Mouse (Mus musculus) adrenal gland, adult 2 months (tissue): Measurements from ENCODE around the gene Fam228a. TPM values are rescaled to one million over a fixed set of nuclear protein-coding genes. Genes with fewer than 3 reads are reported as not detected.
"Not testable (repeated sequence)": the region's sequence is repeated elsewhere in the genome, so short reads cannot be mapped to it uniquely, and the experiment has no call there.

Source experiments
- DNase-seq: peaks from one replicate; pipeline ENCODE4 v3.0.0; 2021
- long read RNA-seq: library from polyadenylated mRNA; stranded (forward); transcript quantifications from one replicate; pipeline ENCODE4 v2.0.0, GENCODE M21; 2021
- polyA plus RNA-seq: library from polyadenylated mRNA; depleted of rRNA; stranded (reverse); fragments of >200 nt; gene quantifications from 2 replicates; pipeline ENCODE4 v1.2.3, GENCODE M21; 2012; rRNA removed
- total RNA-seq, 2 experiments: library from RNA; stranded (reverse); gene quantifications; 2 replicates each; pipeline ENCODE4 v1.2.3; 2021

The Fam228a gene
- total RNA-seq (under 1 TPM; 0.12 to 0.35 TPM), polyA plus RNA-seq (0.09 TPM in 1 of 2 replicates, not detected in the other)
- long read RNA-seq = 0 reads

DNA sequence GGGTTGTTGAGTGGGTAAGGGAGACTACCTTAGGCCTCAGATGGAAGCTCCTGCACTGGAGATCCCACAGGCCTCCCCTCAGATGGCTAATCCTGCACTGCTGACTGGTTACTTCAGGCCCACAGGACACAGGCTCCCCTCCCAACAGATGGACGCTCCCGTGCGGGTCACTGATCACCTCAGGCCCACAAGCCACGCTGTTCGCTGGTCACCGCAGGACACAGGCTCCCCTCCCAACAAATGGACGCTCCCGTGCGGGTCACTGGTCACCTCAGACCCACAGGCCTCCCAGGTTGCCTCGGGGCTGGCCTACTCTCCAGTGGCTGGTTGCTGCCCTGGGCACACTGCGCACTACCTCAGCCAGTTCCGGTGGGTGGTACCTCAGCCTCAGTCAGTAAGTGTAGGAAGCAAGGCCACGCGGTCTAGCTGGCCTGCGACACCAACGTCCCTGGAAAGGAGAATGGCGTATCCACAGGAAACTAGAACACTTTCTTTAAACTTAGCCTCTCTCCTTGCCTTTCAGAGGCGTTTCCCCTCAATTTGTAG, at the start of gene Fam228a:
TSS of gene Fam228a (minus strand) at position 400 of the 546 bp plus-strand sequence.
- DNase-seq = no peak

DNA sequence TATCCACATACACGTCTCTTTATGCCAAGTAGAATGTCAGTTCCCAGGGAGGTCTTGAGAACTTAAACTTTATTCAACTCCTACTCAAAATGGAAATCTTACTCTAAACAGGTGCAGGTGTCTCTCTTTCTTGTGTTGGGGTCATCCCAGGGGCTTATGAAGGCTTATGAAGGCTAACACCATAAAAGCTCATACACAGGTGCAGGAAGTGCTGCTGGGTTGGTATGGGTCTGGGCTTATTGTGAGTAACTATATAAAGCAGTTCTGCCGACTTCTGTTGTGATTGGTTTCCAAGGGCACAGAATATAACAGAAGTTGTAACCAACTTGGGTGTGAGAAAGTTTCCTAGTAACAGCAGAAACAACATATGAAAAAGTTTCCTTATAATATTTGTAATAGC, 46.2 kb upstream of the Fam228a start:
- no peak for DNase-seq

DNA sequence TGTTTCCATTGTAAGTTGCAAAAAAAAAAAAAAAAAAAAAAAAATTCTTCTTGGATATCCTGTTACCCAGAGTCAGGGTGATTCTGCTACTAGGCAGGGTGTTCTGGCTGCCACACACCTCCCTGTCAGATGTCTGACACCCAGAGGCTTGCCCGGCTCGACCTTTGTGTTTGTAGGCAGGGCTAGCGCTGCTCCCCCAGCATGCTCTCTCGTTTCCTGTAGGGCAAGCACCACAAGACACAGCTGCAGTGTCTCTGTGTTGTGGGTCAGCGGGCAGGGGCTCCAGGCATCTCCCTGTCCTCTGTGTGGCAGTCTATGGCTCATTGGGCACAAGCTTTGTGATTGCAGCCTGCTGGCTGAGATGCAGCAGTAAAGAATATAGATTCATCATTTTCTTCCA, 45.4 kb upstream of the Fam228a start:
- no peak for DNase-seq

DNA sequence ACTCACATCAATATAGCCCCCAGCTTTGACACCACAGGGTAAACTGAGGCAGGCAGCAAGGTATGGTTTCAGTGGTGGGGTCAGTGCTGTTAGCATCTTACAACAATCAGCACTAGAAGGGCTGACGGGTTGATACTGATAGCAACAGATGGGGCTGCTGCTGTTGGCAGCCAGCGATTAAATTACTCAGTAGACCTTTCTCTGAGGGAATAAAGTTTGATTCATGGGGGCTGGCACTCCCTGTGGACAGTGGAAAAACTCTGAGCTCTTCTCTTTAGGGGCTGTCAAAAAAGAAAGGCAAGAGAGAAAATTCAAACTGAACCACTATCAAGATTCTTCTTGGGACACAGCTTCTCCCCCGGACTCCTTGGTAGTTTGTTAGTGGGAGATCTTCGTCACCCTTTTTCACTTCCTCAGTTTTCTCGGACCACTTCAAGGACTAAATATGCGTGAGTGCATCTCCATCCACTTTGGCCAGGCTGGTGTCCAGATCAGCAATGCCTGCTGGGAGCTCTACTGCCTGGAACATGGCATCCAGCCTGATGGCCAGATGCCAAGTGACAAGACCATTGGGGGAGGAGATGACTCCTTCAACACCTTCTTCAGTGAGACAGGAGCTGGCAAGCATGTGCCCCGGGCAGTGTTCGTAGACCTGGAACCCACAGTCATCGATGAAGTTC, 43.6 kb upstream of the Fam228a start:
- not testable (repeated sequence) for DNase-seq

DNA sequence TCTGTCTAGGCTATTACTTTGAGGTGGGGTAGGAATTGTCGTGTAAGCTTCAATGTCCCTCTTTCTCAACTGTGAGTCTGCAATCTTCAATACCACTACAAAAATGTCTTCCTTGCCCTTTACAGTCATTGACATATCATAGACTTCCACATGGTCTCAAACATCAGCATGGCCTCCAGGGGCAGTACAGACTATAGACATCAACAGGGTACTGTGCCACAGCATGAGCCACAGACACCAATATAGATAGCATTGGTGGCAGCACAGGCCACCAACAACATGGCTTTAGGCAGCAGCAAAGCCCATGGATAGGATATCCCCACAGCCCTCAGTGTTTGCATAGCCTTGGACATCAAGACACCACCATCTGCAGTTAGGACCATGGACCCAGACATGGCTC, 43.0 kb upstream of the Fam228a start:
- DNase-seq = no peak

DNA sequence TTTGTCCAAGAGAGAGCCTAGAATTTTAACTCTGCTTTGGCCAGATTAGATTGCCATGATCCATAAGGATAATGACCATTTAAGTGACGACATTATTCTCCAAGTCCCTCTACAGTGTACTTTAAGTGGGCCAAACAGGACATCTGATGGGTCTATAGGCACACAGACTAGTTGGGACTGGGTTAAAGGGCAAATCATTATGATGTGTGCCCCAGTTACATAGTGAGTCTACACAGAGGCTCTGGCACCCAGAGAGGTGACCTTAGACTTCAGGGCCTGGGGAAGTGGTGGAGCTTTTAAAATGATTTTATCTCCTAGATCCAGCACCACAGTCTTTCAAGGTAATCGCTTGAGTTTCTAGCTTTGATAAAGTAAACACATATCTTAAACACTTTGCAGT, 42.0 kb upstream of the Fam228a start:
- DNase-seq = no peak

DNA sequence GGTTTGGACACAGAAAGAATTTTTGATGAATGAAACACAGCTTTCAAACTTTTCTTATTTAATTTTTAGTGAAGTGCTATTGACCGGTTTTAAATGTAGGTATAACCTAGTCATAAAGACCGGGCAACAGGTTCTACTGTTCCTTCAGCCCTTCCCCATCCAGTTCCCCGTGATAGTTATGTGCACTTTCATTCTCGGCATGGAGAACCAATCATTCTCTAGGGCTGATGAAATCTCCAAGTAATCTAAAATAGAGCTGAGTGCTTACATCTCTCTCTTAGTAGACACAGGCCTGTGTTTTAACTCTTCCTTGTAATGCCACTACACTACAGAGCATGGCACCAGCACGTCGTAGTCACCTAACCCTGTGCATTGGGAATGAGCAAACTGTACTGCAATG, 39.5 kb upstream of the Fam228a start:
- no peak for DNase-seq

DNA sequence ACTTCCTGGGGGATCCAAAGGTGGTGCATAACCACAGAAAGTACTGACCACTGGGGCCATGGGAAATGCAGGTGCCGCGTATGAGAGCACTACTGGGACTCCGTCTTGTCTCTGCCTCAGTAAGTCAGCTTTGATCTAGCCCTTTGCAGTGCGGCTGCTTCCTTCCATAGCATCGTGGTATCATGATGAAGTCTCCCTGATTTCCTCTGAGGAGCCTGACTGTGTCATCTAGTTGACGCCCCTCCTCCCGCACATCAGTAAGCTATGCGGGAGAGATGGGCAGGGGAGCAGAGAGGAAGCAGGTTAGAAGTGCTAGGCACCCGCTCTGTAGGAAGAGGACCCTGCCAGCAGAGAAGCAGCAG, 37.3 kb upstream of the Fam228a start:
- DNase-seq = no peak

DNA sequence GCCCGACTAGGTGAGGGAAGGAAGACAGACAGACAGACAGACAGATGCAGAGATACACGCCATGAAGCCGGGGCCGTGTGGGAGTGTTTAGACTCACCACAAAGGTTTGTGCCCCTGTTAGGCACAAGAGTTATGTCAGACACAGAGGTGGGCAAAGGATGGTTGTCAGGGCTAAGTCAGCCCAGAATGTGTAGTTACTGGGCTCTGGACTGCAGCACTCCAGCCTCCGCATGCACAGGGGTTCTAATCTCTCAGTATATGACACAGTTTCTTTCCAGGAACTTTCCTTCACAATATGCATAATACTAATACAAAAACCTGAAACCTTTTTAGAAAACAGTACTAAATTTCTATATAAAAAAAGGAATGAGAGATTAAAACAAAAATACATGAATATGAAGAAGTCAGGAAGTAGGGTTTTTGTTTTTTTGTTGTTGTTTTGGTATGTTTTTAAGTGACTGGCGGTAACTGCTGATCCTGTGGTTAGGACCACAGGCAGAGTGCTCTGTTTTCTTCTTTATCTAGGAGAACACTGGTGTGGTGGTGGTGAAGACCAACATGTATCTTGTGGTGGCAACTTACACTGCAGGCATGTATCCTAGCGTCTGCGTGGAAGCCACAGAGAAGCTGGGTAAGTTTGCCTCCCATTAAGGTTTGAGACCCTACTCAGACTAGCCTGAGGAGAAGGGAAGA, 36.8 kb upstream of the Fam228a start:
- DNase-seq = no peak

DNA sequence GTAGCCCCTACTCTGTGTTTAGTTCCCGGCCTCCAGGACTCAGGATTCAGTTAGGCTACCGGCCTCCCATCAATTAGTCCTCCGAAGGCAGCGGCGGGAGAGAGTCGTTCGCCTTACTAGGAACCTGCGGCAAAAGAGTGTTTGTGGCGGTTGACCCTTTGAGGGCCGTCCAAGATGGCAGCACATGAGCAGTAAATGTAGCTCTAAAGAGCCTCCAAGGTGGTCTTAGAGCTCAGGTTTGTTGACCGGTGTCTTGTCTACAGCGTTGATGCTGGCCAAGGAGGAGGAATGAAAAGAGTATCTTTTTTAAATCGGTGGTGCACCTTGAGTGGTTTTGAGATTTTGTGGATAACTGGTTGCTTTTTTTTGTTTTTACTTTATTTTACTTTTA, 31.1 kb upstream of the Fam228a start:
- no peak for DNase-seq

DNA sequence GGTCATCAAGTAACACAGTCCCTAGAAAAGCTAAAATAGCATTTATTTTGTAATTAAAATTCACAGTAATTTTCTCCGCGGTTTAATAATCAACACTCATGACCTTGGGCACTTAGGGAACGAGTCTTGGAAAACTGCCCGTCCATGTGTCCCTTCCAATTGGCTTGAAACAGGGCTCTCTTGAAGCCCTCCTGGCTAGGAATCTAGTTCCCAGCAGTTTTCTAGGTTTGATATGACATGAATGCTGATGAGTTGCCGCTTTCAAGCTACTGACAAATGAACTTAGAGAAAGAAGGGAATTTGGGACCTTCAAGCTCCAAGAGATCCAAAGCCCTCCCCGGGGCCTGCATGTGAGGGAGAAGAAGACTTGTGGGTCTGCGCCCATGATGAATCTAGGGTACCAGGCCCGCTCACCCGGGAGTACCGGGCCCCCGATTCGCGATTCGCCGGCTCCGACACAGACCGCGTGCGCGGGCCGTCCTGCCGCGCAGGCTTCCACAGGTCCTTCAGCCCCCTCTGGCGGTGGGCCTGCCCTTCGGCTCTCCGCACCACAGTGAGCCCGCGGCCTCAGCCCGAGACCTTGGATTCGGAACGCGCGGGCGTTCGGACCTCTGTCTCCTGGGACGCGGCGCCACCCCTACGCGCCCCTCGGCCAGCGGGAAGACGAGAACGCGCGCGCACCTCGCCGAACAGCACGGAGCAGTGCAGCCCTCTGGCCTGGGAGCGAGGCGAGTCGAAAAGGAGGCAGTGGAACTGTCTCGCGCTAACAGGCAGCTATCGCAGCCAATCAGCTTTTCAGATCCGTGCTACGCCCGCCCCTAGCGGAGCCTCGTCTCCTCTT, 30.5 kb upstream of the Fam228a start, which contains the start of the genes Pfn4 and Fam228b:
TSS of gene Pfn4 (plus strand) at position 531 of the 841 bp plus-strand sequence.
TSS of gene Fam228b (minus strand) at position 776 of the 841 bp plus-strand sequence.
- peak; percentile 97 for DNase-seq

DNA sequence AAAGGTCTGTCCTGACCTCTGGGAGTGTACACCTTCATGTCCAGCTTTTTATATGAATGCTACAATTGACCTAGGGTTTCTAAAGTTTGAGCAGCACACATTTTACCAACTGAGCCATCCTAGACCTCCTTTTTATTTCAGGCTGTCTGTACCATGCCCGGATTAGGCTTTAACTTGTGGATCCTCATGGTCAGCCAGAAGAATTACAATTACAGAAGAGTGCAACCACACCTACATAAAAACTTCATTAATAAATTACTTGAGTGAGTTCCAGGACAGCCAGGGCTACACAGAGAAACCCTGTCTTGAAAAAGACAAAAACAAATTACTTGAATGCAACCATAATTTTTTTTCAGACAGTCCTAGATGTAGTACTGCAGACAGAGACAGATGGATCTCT, 18.8 kb upstream of the Fam228a start:
- no peak for DNase-seq

DNA sequence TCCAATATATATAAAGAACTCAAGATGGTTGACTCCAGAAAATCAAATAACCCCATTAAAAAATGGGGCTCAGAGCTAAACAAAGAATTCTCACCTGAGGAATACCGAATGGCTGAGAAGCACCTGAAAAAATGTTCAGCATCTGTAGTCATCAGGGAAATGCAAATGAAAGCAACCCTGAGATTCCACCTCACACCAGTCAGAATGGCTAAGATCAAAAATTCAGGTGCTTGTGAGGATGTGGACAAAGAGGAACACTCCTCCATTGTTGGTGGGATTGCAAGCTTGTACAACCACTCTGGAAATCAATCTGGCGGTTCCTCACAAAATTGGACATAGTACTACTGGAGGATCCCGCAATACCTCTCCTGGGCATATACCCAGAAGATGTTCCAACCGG, 16.2 kb upstream of the Fam228a start:
- DNase-seq = not testable (repeated sequence)

DNA sequence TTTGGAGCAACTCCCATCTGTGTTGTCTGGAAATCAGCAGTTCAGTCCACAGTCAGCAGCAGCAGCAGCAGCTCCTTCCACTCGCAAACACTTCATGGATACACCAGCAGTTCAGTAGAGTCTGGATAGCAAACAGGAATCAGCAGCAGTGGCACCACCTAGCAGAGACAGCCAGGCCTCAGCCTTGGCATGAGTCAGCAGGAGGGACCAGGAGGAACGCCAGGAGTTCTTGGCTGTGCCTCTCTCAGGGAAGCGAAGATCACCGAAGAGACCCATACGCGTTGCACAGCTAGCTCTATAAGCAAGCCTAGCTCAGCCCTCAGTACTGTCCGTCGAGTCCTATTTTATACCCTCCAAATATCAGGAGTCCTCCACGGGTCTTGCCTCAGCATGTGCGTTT, 6.3 kb upstream of the Fam228a start:
- peak; percentile 30 for DNase-seq

DNA sequence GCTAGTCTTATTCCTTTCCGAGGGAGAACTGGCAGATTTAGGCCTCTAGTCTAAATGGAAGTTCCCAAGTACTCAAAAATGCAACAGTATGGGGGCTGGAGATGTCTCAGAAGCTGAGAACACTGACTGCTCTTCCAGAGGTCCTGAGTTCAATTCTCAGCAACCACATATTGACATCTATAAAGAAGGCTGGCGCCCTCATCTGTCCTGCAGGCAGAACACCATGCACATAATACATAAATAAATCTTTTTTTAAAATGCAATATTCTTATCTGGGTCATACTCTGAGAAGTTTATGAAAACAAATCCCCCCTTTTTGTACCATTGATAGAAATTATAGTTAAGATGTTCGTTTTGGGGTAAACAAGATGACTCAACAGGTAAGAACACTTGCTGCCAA, 4.0 kb upstream of the Fam228a start:
- DNase-seq = no peak

DNA sequence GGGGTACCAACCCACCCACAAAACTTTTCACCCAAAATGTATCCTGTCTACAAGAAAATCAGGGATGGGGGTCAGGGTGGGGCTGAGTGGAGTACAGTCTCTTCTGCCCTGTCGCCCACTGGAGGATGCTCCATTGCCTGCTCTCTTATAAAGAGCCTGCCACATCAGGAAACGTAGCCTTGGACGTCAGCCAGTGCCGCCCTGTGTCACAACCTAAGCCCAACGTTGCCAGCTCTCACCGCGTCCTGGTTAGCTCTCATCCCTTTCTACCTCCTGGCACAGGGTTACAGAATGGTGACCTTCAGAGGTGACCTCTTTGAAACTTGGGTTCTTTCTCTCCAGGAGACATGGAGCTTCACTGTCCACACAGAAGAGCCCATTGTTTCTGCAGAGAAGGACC, 2.6 kb upstream of the Fam228a start:
- peak; percentile 52 for DNase-seq

DNA sequence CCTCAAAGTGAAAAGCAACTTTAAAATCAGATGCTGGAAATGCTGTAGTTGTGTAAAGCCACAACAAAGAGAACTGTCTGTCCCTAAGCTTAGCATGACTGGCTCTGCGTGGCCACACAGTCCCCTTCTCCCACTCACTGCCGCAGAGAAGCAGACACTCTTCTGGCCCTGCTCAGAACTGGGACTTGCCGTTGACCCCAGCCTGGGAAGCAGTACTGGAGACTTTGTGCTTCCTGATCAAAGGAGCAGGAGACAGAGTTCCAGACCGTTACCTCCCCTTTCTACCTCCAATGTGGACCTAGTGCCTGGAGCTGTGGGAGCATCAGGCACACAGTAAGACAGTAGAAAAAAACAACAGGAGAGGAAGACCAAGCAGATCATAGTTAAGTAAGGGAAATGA, 5.9 kb downstream of the Fam228a start:
- no peak for DNase-seq

DNA sequence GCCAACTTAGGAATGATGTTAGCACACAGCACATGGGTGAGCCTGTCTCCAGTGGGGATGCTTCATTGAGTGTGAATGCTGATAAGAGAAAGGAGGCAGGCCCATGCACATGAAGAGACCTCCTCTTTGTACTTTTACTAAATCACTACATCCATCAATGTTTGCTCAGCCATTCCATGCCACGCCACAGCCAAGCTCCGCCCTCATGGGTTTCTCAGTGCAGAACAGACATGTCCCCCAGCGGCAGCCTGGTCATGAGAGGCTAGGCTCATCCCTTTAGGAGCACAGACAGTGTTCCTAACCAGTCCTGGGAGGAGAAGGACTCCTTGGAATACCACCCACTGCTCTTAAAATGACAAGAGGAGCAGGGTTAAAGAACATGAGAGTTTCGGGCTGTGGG, 6.6 kb downstream of the Fam228a start:
- no peak for DNase-seq

DNA sequence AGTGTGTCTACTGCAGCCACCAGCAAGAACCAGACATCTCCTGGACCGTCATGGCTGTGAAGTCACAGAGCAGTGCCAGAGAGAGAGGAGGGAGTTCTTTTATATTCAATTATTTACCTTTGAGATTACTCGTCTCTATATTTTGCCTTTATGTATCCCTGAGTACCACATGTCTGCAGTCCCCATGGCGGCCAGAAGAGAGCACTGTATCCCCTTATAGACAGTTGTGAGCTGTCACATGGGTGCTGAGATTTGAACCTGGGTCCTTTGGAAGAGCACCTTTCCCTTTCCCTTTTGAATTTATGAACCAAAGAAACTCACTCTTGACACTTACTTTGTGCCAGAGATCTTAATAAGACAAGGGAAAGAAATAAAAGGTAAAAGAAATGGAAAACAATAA, 9.1 kb downstream of the Fam228a start:
- no peak for DNase-seq

DNA sequence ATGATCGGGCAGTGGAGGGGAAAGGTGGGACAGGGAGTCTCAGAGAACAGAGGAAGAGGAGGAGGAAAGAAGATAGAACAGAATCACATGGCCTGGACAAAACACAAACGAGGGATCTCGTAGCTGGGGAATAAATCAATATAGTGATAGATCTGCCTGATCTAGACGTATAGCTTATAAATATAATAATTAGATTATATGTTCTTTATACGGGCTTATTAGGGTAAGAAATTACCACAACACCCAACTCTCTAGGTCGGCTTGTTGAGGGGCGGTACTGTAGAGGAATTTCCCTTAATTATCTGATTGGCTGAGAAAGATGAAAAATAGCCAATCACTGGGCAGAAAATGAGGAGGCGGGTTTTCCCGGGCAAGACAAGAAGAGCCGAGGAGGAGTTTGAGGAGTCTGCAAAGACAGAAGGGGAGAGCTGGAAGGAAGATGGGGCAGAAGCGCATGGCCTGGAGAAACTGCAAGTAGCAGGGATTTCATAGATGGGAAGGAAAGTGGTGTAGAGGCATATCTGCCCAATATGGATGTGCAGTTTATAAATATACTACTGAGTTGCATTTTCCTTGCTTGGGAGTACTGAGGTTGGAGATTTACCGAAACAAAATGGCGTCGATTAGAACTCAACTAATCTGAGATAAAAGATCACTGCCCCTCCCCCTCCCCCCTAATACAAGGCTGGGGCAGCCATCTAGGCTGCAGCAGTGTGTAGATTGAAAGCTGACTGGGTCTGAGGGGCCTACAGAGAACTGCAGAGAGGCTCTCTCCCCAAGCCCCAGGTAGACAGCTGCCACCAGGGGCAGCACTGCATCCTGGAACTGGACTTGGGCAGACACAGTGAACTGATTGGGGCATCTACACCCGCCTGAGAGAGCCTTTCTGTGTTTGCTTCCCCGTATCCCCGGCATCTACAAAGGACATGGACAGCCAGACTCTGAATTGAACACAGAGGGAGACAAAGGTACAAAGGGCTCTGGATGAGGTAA, 18.2 kb downstream of the Fam228a start:
- no peak for DNase-seq

DNA sequence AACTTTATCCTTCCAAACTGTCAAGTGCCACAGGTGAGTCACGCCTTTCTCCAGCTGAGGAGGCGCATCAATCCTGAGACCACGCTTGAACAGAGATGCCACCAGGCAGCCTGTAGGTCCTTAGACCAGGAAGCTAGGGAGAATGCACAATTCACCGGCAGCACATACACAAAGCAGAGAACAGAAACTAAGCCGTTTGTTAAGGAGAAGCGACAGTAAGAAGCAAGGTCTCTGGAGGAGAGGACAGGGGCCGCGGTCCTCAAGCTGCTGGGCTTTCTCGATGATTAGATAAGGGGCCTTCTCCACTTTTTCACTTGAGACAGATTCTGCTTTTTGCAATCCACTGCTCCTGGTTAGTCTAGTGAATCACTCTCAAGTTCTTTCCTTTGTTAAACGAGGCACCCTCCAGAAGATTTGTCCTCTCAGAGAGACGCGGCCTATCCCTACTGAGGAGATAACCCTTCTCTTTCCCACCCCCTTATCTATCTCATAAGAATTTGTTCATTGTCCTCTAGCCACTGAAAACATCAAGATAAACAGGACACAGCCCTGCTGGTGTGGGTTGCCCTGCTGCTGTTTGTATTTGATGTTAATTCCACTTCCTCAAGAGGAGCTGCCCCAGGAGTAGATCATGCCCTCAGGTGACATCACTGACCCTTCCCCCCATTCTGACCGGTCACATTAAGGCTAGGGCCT, 19.0 kb downstream of the Fam228a start:
- DNase-seq = no peak
